Mouse (Mus musculus): Measurements from ENCODE around the gene Sppl2b.

The Sppl2b gene

DNA sequence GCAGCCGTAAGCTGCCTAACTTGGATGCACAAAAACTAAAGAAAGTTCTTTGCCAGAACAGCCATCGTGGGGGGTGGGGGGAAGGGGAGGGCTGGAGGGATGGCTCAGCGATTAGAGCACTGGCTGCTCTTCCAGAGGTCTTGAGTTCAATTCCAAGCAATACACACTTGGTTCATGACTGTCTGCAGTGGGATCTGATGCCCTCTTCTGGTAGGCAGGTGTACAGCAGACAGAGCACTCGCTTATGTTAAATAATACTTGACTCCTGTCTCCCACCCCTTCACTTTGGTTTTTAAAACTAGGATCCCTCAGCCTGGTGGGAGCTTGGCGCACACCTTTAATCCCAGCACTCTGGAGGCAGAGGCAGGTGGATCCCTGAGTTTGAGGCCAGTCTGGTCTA lies 21.0 kb downstream of the Sppl2b start:
- in situ Hi-C loops (cut with MboI; ENCODE audit: low pct_unique_long_range_greater_than_20kb in 1 of 2, low sequenced_read_pairs in 2 of 2, unreplicated experiment in 1 of 2): loop anchor here (5.0 to 10.0 kb wide), 3 partner anchors 54 to 131 kb away; partner anchors contain the start of gene Ap3d1 (in 1 of the 2)

- in situ Hi-C loops (cut with MboI; ENCODE audit: low pct_unique_long_range_greater_than_20kb in 1 of 2, low sequenced_read_pairs in 2 of 2, unreplicated experiment in 1 of 2): loop anchor here (5.0 to 10.0 kb wide), 3 partner anchors 54 to 132 kb away; partner anchors contain the start of gene Ap3d1 (in 1 of the 2)
Measured at GRCm38 (mm10) chr10:80876594-80876993, 21.5 kb downstream of the Sppl2b start.

GRCm38 (mm10) chr10:80880131-80880641 lies 25.1 kb downstream of the Sppl2b start:
- in situ Hi-C loops (cut with MboI; ENCODE audit: low pct_unique_long_range_greater_than_20kb in 1 of 2, low sequenced_read_pairs in 2 of 2, unreplicated experiment in 1 of 2): loop anchor here (5.0 kb wide), 1 partner anchor 117 kb away; no protein-coding TSS in a partner anchor

DNA sequence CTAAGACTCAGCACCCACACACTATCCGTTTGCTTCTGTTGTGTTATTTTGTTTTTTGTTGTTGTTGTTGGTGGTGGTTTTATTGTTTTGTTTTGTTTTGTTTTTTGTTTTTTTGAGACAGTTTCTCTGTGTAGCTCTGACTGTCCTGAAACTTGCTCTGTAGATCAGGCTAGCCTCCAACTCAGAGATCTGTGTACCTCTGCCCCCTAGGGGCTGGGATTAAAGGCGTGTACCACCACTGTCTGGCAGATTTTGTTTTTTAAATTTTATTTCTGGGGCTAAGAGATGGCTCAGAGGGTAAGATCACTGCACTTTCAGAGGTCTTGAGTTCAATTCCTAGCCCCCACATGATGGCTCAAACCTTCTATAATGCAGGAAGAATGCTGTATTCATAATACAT lies 25.8 kb downstream of the Sppl2b start:
- in situ Hi-C loops (cut with MboI; ENCODE audit: low pct_unique_long_range_greater_than_20kb in 1 of 2, low sequenced_read_pairs in 2 of 2, unreplicated experiment in 1 of 2): loop anchor here (5.0 kb wide), 1 partner anchor 116 kb away; no protein-coding TSS in a partner anchor

GRCm38 (mm10) chr10:80881301-80881700 lies 26.2 kb downstream of the Sppl2b start:
- in situ Hi-C loops (cut with MboI; ENCODE audit: low pct_unique_long_range_greater_than_20kb in 1 of 2, low sequenced_read_pairs in 2 of 2, unreplicated experiment in 1 of 2): loop anchor here (5.0 kb wide), 1 partner anchor 116 kb away; no protein-coding TSS in a partner anchor

GRCm38 (mm10) chr10:80887181-80887580 lies 32.1 kb downstream of the Sppl2b start:
- in situ Hi-C loops (cut with MboI; ENCODE audit: low pct_unique_long_range_greater_than_20kb in 1 of 2, low sequenced_read_pairs in 2 of 2, unreplicated experiment in 1 of 2): loop anchor here in 1 of 2 experiments (5.0 kb wide), 1 partner anchor 40 kb away; no protein-coding TSS in a partner anchor

- in situ Hi-C loops (cut with MboI; ENCODE audit: low pct_unique_long_range_greater_than_20kb in 1 of 2, low sequenced_read_pairs in 2 of 2, unreplicated experiment in 1 of 2): no loop called here
Measured at GRCm38 (mm10) chr10:80895100-80895499, 40.0 kb downstream of the Sppl2b start.

DNA sequence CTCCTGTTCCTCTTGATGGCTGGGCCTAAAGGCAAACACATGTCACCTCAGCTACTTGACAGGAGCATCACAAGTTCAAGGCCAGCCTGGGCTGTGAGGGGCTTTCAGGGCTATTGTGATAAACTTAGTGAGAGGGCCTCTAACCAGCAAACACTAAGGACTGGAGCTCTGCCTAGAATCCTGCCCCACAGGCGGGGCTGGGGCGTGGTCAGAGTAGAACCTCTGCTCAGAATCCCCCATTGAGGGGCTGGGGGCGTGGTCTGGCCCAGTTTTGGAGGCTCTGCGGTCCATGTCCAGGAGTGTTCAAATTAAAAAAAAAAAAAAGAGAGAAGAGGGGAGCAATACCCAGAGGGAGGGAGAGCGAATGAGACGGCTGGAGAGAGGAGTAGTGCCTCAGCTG lies 40.6 kb downstream of the Sppl2b start:
- in situ Hi-C loops (cut with MboI; ENCODE audit: low pct_unique_long_range_greater_than_20kb in 1 of 2, low sequenced_read_pairs in 2 of 2, unreplicated experiment in 1 of 2): no loop called here

DNA sequence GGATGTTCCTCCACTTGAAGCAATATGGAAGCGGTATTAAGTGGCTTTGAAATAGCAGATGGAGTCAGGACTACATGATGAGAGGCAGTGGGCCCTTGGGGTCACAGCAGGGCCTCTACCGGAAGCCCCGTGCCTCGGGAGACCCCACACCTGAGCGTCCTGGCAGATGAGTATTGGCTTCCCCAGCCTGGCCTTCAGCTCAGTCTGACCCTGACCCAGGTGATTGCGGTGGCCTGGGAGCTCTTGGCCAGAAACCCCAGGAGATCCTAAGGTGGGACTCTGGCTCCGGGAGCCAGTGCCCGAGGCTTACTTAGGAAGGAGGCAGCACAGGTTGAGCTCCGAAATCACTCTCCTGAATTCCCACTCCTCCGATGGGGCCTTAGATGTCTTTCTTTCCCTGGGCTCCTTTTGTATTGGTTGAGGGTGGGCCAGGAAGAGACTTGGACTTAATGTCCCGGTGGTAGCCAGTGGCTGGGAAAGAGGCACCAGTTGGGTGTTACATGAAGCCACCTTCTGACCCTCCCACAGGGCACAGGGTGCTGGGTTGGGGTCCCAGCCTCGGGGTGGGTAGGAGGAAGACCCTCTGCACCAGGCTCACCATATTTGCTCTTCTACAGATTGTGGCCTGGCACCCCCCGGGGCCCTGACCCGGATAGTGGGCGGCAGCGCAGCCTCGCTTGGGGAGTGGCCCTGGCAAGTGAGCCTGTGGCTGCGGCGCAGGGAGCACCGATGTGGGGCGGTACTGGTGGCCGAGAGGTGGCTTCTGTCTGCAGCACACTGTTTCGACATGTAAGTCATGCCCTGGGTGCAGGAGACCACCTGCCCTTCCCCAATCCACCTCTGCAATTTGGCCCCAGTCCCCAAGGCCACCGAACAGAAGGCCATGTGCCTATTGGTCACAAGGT lies 41.8 kb downstream of the Sppl2b start:
- in situ Hi-C loops (cut with MboI; ENCODE audit: low pct_unique_long_range_greater_than_20kb in 1 of 2, low sequenced_read_pairs in 2 of 2, unreplicated experiment in 1 of 2): no loop called here

DNA sequence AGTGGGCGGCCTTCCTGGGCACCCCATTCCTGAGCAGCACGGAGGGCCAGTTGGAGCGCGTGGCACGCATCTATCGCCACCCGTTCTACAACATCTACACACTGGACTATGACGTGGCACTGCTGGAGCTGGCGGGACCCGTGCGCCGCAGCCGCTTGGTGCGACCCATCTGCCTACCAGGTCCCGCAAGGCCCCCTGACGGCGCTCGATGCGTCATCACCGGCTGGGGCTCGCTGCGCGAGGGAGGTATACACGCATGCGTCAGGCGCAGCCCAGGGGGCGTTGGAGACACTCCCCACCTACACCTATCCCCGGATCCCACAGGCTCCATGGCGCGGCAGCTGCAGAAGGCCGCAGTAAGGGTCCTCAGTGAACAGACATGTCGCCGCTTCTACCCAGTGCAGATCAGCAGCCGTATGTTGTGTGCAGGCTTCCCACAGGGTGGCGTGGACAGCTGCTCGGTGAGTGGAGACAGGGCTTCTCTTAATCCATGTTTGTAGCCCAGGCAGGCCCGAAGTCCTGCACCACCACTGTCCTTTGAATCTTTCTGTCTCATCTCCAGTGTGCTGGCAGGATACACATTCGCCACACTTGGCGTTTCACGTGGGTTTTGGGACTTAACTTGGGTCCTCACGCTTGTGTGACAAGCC lies 42.9 kb downstream of the Sppl2b start:
- in situ Hi-C loops (cut with MboI; ENCODE audit: low pct_unique_long_range_greater_than_20kb in 1 of 2, low sequenced_read_pairs in 2 of 2, unreplicated experiment in 1 of 2): no loop called here

DNA sequence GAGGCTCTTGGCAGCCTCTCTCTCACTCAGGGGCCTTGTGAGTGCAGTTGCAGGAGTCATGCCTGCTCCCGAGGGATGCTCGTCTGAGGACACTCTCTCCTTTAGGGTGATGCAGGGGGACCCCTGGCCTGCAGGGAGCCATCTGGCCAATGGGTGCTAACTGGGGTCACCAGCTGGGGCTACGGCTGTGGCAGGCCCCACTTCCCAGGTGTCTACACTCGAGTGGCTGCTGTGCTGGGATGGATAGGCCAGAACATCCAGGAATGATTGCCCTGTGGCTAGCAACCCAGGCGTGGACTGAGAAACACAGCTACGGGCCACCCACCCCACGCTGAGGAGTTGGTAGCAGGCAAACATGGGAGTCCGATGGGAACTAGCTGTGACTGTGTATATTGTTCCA lies 44.0 kb downstream of the Sppl2b start:
- in situ Hi-C loops (cut with MboI; ENCODE audit: low pct_unique_long_range_greater_than_20kb in 1 of 2, low sequenced_read_pairs in 2 of 2, unreplicated experiment in 1 of 2): no loop called here

- in situ Hi-C loops (cut with MboI; ENCODE audit: low pct_unique_long_range_greater_than_20kb in 1 of 2, low sequenced_read_pairs in 2 of 2, unreplicated experiment in 1 of 2): no loop called here
Measured at GRCm38 (mm10) chr10:80899591-80900317, 44.7 kb downstream of the Sppl2b start.

DNA sequence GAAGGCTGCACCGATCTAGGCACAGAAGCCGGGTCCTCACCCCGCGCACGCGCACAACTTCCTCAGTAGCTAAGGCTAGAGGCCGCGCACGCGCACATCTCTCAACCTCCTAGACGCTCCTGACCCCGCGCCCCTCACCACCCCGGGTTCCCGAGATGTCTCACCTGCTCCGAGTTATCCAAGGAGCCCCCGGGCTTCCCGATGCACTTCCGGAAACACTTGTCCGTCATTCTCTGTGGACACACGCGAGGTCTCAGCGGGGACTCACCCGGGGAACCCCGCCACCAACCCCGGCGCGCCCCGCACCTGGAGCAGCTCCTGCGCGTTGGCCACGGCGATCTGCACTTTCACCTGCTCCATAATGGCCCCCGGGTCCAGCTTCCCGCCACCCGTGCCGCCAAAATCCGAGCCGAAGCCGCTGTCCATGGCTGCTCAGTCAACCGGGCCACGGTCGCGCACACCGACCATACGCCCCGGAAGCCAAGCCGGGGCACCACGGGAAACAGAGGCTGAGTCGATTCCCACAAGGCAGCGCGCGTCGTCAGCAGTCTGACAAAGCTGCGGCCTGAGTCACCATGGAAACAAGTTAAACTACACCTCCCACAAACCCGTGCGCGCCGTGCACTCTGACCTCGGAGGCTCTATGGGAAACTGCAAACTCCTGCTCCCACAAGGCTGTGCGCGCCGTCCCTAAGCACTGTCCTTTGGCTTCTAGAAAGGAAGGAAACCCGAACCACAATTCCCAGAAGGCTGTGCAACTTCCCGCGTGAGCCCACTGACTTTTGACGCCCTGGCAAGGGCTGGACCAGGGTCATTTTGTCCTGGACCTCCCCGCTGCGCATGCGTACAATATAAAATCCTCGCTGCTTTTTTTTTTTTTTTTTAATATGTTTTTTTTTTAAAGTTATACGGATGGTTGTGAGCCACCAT lies 45.5 kb downstream of the Sppl2b start, which contains the start of gene Timm13:
Gene Timm13, minus strand, starts transcription at position 652 of the 930 bp plus-strand sequence.
- in situ Hi-C loops (cut with MboI; ENCODE audit: low pct_unique_long_range_greater_than_20kb in 1 of 2, low sequenced_read_pairs in 2 of 2, unreplicated experiment in 1 of 2): no loop called here

GRCm38 (mm10) chr10:80901409-80902272 lies 46.6 kb downstream of the Sppl2b start:
- in situ Hi-C loops (cut with MboI; ENCODE audit: low pct_unique_long_range_greater_than_20kb in 1 of 2, low sequenced_read_pairs in 2 of 2, unreplicated experiment in 1 of 2): no loop called here

DNA sequence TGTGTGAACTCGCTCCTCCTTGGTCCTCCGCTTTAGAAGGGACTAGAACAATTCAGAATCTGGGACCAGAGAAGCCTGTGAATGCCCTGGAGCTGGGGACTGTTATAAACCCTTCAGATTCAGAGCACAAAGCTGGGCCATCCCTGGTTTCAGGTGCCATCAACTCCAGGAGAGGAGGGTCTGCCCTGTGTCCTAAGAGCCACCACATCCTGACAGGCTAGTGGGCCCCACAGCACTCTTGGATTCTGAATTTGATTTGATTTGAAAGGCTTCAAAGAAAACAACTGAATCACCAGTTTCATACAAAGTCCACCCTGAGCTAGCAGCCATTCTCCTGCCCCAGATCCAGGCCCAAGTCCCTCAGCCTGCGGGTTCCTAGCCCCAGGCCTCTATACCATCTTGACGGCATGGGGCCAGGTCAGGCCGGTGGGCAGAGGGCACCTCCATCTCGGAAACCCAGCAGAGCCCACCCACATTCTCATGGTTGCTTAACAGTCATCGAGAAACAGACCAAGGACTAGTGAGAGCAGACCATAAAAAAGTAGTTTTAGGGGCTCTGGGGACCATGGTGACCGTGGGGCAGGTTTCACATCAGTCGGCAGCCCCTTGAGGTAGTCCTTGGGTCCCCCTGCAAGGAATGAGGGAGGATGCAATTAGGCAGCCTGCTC lies 47.3 kb downstream of the Sppl2b start:
- in situ Hi-C loops (cut with MboI; ENCODE audit: low pct_unique_long_range_greater_than_20kb in 1 of 2, low sequenced_read_pairs in 2 of 2, unreplicated experiment in 1 of 2): no loop called here

DNA sequence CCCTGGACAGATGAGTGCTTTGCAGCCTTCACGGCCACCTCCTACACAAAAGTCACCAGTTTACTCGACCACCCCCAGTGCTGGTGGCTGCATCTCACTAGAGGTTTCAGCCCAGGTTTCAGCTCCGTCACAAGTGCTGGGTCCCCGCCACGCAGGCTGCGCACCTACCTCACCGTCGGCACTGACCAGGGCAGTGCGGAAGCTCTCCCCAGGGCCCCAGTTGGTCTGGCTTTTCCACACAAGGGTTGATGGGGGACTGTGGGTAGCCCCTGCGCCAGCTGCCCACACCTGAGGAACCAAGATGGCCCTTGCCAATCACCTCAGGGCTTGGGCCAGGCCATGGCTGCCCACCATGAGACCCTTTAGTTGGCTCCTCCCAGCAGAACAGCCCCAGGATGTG lies 48.2 kb downstream of the Sppl2b start:
- in situ Hi-C loops (cut with MboI; ENCODE audit: low pct_unique_long_range_greater_than_20kb in 1 of 2, low sequenced_read_pairs in 2 of 2, unreplicated experiment in 1 of 2): no loop called here
